Mouse (Mus musculus) megakaryocyte-erythroid progenitor cell, adult 5-6 weeks (primary cell): ENCODE results near the gene Cr2. TPM values are rescaled to one million over a fixed set of nuclear protein-coding genes. Genes with fewer than 3 reads are reported as not detected.

Experiments used
- total RNA-seq, 2 experiments: library from RNA; stranded (forward) in 1 of 2; stranded (reverse) in 1 of 2; fragments of 200-1000, 215-1000 nt in 1 of 2; fragments of >200 nt in 1 of 2; fragmentation: Nextera tagmentation in 1 of 2; gene quantifications; 2 replicates each; pipeline ENCODE4 v1.2.3; 2014 to 2017

Cr2 gene
- total RNA-seq, 2 experiments from 2014 or later, result not detected

Other genes starting within 250 kb of the Cr2 start
- gene Cd34, start 237.9 kb downstream of the Cr2 start, total RNA-seq (2014; fragmentation: Nextera tagmentation), result 1.2 TPM in 1 of 2 replicates, not detected in the other
- gene Cd34, start 237.9 kb downstream of the Cr2 start, total RNA-seq (2017), result 6.7 and 68.5 TPM in 2 replicates
- gene Cd46, start 84.5 kb downstream of the Cr2 start, total RNA-seq (2014; fragmentation: Nextera tagmentation), result 3.1 and 3.6 TPM in 2 replicates
- 0.56 and 0.88 TPM in 2 replicates for gene Cd46, start 84.5 kb downstream of the Cr2 start, total RNA-seq (2017)
- gene Cr1l, start 45.1 kb downstream of the Cr2 start, total RNA-seq (2014; fragmentation: Nextera tagmentation), result 63.9 and 94.4 TPM in 2 replicates
- 120 and 155 TPM in 2 replicates for gene Cr1l, start 45.1 kb downstream of the Cr2 start, total RNA-seq (2017)